Mouse (Mus musculus) cortical plate, adult 2 months (tissue): ENCODE measurements around the gene Rnf187.

Experiments
- CTCF ChIP-seq: fragments of 200-500 bp; IDR thresholded peaks from 2 replicates; pipeline ENCODE4 v1.5.1; 2011; ENCODE audit warnings: mild to moderate bottlenecking, control low read depth, low read length; ENCODE audit not compliant: insufficient read depth; ENCODE audit errors: extremely low read depth
- POLR2A ChIP-seq: fragments of 200-500 bp; IDR thresholded peaks from 2 replicates; pipeline ENCODE4 v1.6.1; 2011; ENCODE audit warnings: mild to moderate bottlenecking, low read length, control low read depth; ENCODE audit not compliant: insufficient read depth; ENCODE audit errors: extremely low read depth

GRCm38 (mm10) chr11:58947306-58947705 lies 8.6 kb upstream of the Rnf187 start:
- TF ChIP-seq POLR2A (no peak), CTCF (no peak)
